Mouse (Mus musculus) cerebral cortex, adult 2 months (tissue): Measurements from ENCODE around the gene Pabpc5.

Source experiments
- WGBS: fragments of 180-500 bp; shearing (Covaris S2); methylation state at CpG from one replicate; pipeline ENCODE4 v1.1.7; 2018; 5-methylcytosine and 5-hydroxymethylcytosine counted together

Gene Pabpc5

GRCm38 (mm10) chrX:119927081-119927571, at the start of gene Pabpc5:
Gene Pabpc5 (plus strand): TSS chrX:119927196.
- whole genome bisulfite sequencing: 10% methylated on average over 21 of the region's 21 CpGs

GRCm38 (mm10) chrX:119886957-119887593, 39.9 kb upstream of the Pabpc5 start:
- WGBS: 84% methylated on average over 3 of the region's 3 CpGs

GRCm38 (mm10) chrX:119888326-119888920, 38.6 kb upstream of the Pabpc5 start:
- 83% methylated on average over 6 of the region's 6 CpGs for whole genome bisulfite sequencing

- 84% methylated on average over 5 of the region's 5 CpGs for WGBS
Observed at GRCm38 (mm10) chrX:119927852-119928251, 856 bp downstream of the Pabpc5 start.
